8 mouse cellular contexts compared by ENCODE assay signal in the genomic region with DNA sequence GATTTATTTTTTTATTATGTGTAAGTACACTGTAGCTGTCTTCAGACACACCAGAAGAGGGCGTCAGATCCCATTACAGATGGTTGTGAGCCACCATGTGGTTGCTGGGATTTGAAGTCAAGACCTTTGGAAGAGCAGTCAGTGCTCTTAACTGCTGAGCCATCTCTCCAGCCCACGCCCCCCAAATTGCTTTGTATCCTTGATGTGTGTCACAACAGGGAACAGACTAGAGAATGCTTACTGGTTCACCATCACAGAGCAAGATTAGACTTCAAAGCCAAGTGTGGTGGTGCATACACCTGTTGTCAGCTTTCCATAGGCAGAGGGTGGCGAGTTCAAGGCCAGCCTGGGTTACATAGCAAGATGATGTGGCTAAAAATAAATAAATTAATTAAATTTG. TPM values are rescaled to one million over a fixed set of nuclear protein-coding genes. Genes with fewer than 3 reads are reported as not detected.
DNase-seq lines count a peak whose midpoint lies in the region; ATAC-seq and TF ChIP-seq lines count a peak whose summit lies in the region.
"Not testable (repeated sequence)": the region's sequence is repeated elsewhere in the genome, so short reads cannot be mapped to it uniquely, and the experiment has no call there.

No protein-coding gene starts in this region.

- not testable (repeated sequence) for TF ChIP-seq CTCF in ES-Bruce4 (IDR thresholded peaks at IDR 0.05; ENCODE audit: low read depth, low read length); forebrain, postnatal 0 days (IDR thresholded peaks at IDR 0.05; ENCODE audit: low read depth)
- peak; percentile 21; the same call in 1 of the 2 replicates for TF ChIP-seq CTCF in kidney, postnatal 0 days (IDR thresholded peaks at IDR 0.05; ENCODE audit: low read depth)

- not testable (repeated sequence) for H3K9ac ChIP-seq in ES-Bruce4 (ENCODE audit: low read depth, poor library complexity, severe bottlenecking); embryonic facial prominence, embryonic 12.5 days; forebrain, postnatal 0 days; hindbrain, embryonic 12.5 days; kidney, postnatal 0 days (ENCODE audit: low read depth, low read length); liver, embryonic 15.5 days; midbrain, embryonic 14.5 days (replicated peaks; ENCODE audit: low read length); stomach, embryonic 16.5 days (ENCODE audit: low read length)

- DNase-seq in forebrain, postnatal 0 days; kidney, postnatal 0 days (ENCODE audit: low spot score); midbrain, embryonic 14.5 days: not testable (repeated sequence)

- peak overlapping the region; percentile 96 for H3K4me3 ChIP-seq in ES-Bruce4 (ENCODE audit: low read depth, low read length)
- H3K4me3 ChIP-seq in embryonic facial prominence, embryonic 12.5 days: peak overlapping the region; percentile 65
- peak overlapping the region; percentile 93; the same call in 1 of the 2 replicates for H3K4me3 ChIP-seq in forebrain, postnatal 0 days (ENCODE audit: low read depth, low read length)
- peak overlapping the region; percentile 82 for H3K4me3 ChIP-seq in hindbrain, embryonic 12.5 days
- H3K4me3 ChIP-seq in kidney, postnatal 0 days (replicated peaks; ENCODE audit: low read depth, low read length): peak overlapping the region; percentile 87; the same call in 1 of the 2 replicates
- H3K4me3 ChIP-seq in liver, embryonic 15.5 days (replicated peaks): peak overlapping the region; percentile 83
- H3K4me3 ChIP-seq in midbrain, embryonic 14.5 days (replicated peaks; ENCODE audit: low read depth, low read length): peak overlapping the region; percentile 72
- peak overlapping the region; percentile 89 for H3K4me3 ChIP-seq in stomach, embryonic 16.5 days (replicated peaks; ENCODE audit: low read length)

- ATAC-seq in embryonic facial prominence, embryonic 12.5 days (ENCODE audit: insufficient number of reproducible peaks, insufficient read depth, low FRiP score, low TSS enrichment); forebrain, postnatal 0 days; hindbrain, embryonic 12.5 days (ENCODE audit: low FRiP score); kidney, postnatal 0 days (replicated peaks; ENCODE audit: low FRiP score, low read depth); liver, embryonic 15.5 days (ENCODE audit: insufficient read depth); midbrain, embryonic 14.5 days (ENCODE audit: low FRiP score, low TSS enrichment); stomach, embryonic 16.5 days (ENCODE audit: insufficient read depth, low FRiP score): not testable (repeated sequence)

- not testable (repeated sequence) for TF ChIP-seq POLR2A in ES-Bruce4 (IDR thresholded peaks at IDR 0.05; ENCODE audit: insufficient read depth, low read length)

- TF ChIP-seq EP300 in ES-Bruce4 (IDR thresholded peaks at IDR 0.05; ENCODE audit: insufficient read depth, low read depth, low read length): not testable (repeated sequence)

- not testable (repeated sequence) for H3K27me3 ChIP-seq in ES-Bruce4 (ENCODE audit: control insufficient read depth, insufficient read depth, low read length, poor library complexity, severe bottlenecking); embryonic facial prominence, embryonic 12.5 days; forebrain, postnatal 0 days (ENCODE audit: insufficient read depth, low read length); hindbrain, embryonic 12.5 days; kidney, postnatal 0 days (ENCODE audit: insufficient read depth, low read length); midbrain, embryonic 14.5 days (ENCODE audit: control insufficient read depth, insufficient read depth, low read length); stomach, embryonic 16.5 days (ENCODE audit: control insufficient read depth, insufficient read depth, low read length)
- peaks cover 19% of the 10 kb centered on the region for H3K27me3 ChIP-seq in liver, embryonic 15.5 days

- not testable (repeated sequence) for H3K27ac ChIP-seq in ES-Bruce4 (ENCODE audit: insufficient read depth, low read length); embryonic facial prominence, embryonic 12.5 days; forebrain, postnatal 0 days (ENCODE audit: low read depth, low read length); hindbrain, embryonic 12.5 days; kidney, postnatal 0 days; liver, embryonic 15.5 days (replicated peaks); midbrain, embryonic 14.5 days (replicated peaks; ENCODE audit: low read depth, low read length); stomach, embryonic 16.5 days (ENCODE audit: low read length)

- peak overlapping the region; percentile 56 for H3K4me2 ChIP-seq in embryonic facial prominence, embryonic 12.5 days (replicated peaks)
- peak overlapping the region; percentile 80 for H3K4me2 ChIP-seq in forebrain, postnatal 0 days (ENCODE audit: low read depth)
- peak overlapping the region; percentile 92 for H3K4me2 ChIP-seq in hindbrain, embryonic 12.5 days (replicated peaks)
- peak overlapping the region; percentile 86 for H3K4me2 ChIP-seq in kidney, postnatal 0 days (ENCODE audit: low read length)
- H3K4me2 ChIP-seq in liver, embryonic 15.5 days: peak overlapping the region; percentile 91
- H3K4me2 ChIP-seq in midbrain, embryonic 14.5 days (ENCODE audit: low read length): peak overlapping the region; percentile 93
- peak overlapping the region; percentile 95 for H3K4me2 ChIP-seq in stomach, embryonic 16.5 days (ENCODE audit: low read depth, low read length)

- H3K36me3 ChIP-seq in ES-Bruce4 (ENCODE audit: control insufficient read depth, insufficient read depth, low read length, poor library complexity, severe bottlenecking): peaks cover 21% of the 10 kb centered on the region
- peaks cover 30% of the 10 kb centered on the region for H3K36me3 ChIP-seq in embryonic facial prominence, embryonic 12.5 days
- H3K36me3 ChIP-seq in forebrain, postnatal 0 days (ENCODE audit: insufficient read depth): peaks cover 29% of the 10 kb centered on the region
- peaks cover 34% of the 10 kb centered on the region for H3K36me3 ChIP-seq in hindbrain, embryonic 12.5 days
- peaks cover 13% of the 10 kb centered on the region for H3K36me3 ChIP-seq in kidney, postnatal 0 days (ENCODE audit: insufficient read depth, low read length)
- peaks cover 38% of the 10 kb centered on the region for H3K36me3 ChIP-seq in liver, embryonic 15.5 days (replicated peaks)
- peaks cover 33% of the 10 kb centered on the region for H3K36me3 ChIP-seq in midbrain, embryonic 14.5 days (ENCODE audit: control insufficient read depth, insufficient read depth, low read length)
- H3K36me3 ChIP-seq in stomach, embryonic 16.5 days (ENCODE audit: control insufficient read depth, insufficient read depth, low read length): peaks cover 11% of the 10 kb centered on the region

- not testable (repeated sequence) for H3K9me3 ChIP-seq in ES-Bruce4 (replicated peaks; ENCODE audit: control insufficient read depth, insufficient read depth, low read length, poor library complexity, severe bottlenecking); embryonic facial prominence, embryonic 12.5 days; forebrain, postnatal 0 days (ENCODE audit: low read length); hindbrain, embryonic 12.5 days (replicated peaks); kidney, postnatal 0 days (replicated peaks; ENCODE audit: low read length); liver, embryonic 15.5 days (replicated peaks); midbrain, embryonic 14.5 days (ENCODE audit: control insufficient read depth, low read length); stomach, embryonic 16.5 days (replicated peaks; ENCODE audit: control insufficient read depth, low read length)

- 47% methylated on average over 3 of the region's 3 CpGs for WGBS in embryonic facial prominence, embryonic 12.5 days
- WGBS in forebrain, postnatal 0 days: 46% methylated on average over 3 of the region's 3 CpGs
- 51% methylated on average over 3 of the region's 3 CpGs for WGBS in hindbrain, embryonic 12.5 days
- 54% methylated on average over 3 of the region's 3 CpGs for WGBS in kidney, postnatal 0 days
- 32% methylated on average over 3 of the region's 3 CpGs for WGBS in liver, embryonic 15.5 days (ENCODE audit: insufficient replicate concordance)
- WGBS in midbrain, embryonic 14.5 days: 59% methylated on average over 3 of the region's 3 CpGs
- 46% methylated on average over 3 of the region's 3 CpGs for WGBS in stomach, embryonic 16.5 days

- H3K4me1 ChIP-seq in ES-Bruce4 (ENCODE audit: control insufficient read depth, insufficient read depth, low read length); embryonic facial prominence, embryonic 12.5 days; forebrain, postnatal 0 days (ENCODE audit: insufficient read depth); hindbrain, embryonic 12.5 days; kidney, postnatal 0 days (replicated peaks; ENCODE audit: insufficient read depth, low read length); midbrain, embryonic 14.5 days (ENCODE audit: control insufficient read depth, insufficient read depth, low read length); stomach, embryonic 16.5 days (ENCODE audit: control insufficient read depth, insufficient read depth, low read length): not testable (repeated sequence)
- peaks cover 22% of the 10 kb centered on the region for H3K4me1 ChIP-seq in liver, embryonic 15.5 days (replicated peaks)

RNA-seq across cellular contexts. Expression of a gene that starts 0.9 kb away (rescaled TPM):
- 30.0 and 32.6 TPM in 2 replicates for polyA plus RNA-seq in ES-Bruce4 (2011; ENCODE audit: insufficient read depth, insufficient read length, low read depth, missing spikeins)
- 27.7 and 32.5 TPM in 2 replicates for polyA plus RNA-seq in embryonic facial prominence, embryonic 12.5 days (2016; fragmentation: Nextera tagmentation; extraction: Ambion mirVana)
- total RNA-seq in forebrain, postnatal 0 days (2014; rRNA removed): 19.1 and 27.2 TPM in 2 replicates
- 9.9 and 15.0 TPM in 2 replicates for polyA plus RNA-seq in forebrain, postnatal 0 days (2015; fragmentation: Nextera tagmentation; extraction: Ambion mirVana)
- 26.3 and 28.2 TPM in 2 replicates for polyA plus RNA-seq in hindbrain, embryonic 12.5 days (2016; fragmentation: Nextera tagmentation; extraction: Ambion mirVana)
- 16.6 and 17.7 TPM in 2 replicates for polyA plus RNA-seq in kidney, postnatal 0 days (2015; fragmentation: Nextera tagmentation; extraction: Ambion mirVana)
- polyA plus RNA-seq in liver, embryonic 15.5 days (2015; fragmentation: Nextera tagmentation; extraction: Ambion mirVana): 9.2 and 10.9 TPM in 2 replicates
- 16.0 and 16.2 TPM in 2 replicates for polyA plus RNA-seq in midbrain, embryonic 14.5 days (2014; fragmentation: Nextera tagmentation; extraction: Ambion mirVana)
- 18.0 and 22.4 TPM in 2 replicates for polyA plus RNA-seq in stomach, embryonic 16.5 days (2015; fragmentation: Nextera tagmentation; extraction: Ambion mirVana)
